Mouse (Mus musculus): ENCODE measurements around the gene Aox2.

The Aox2 gene

DNA sequence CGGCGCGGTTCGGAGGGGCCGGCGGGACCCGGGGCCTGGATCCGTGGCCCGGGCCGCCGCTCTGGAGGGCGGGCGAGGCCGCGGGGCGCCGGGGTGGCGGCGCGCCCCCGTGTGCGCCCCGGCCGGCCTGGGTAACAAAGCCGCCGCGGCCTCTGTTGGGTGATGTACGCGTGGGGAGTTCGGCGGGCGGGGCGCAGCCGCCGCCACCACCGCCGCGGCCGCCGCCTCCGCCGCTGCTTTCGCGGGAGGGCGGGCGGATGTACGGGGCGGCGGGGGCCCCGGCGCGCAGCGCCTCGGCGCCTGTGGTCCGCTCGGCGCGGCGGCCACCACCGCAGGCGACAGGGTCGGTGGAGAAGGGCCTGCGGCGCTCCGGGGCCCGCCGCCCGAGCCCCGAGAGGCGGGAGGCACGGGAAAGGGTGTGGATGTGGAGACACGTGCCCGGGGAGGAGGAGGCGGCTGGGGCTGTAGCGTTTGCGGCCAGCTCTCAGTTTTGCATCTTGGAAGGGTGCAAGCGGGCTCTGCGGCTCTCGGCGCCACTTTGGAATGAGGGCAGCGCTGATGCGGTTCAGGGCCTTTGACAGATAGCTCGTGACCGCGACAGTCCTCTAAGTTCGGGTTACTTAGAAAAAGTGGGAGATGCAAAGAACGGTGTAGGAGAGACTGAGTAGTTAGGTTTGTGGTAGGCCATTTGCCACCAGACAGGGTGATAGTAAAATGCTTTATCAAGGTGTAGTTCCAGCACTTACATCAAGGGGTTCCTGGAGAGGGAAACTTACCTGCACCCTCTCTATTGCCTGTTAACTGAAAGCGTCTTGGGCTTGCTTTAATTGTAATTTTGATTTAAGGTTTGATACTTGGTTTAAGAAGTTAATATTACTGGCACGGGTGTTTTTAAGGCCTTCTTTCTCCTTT lies 115.4 kb downstream of the Aox2 start:
- no peak for TF ChIP-seq GATA4 (IDR thresholded peaks at IDR 0.05; ENCODE audit: insufficient replicate concordance, low read length)

DNA sequence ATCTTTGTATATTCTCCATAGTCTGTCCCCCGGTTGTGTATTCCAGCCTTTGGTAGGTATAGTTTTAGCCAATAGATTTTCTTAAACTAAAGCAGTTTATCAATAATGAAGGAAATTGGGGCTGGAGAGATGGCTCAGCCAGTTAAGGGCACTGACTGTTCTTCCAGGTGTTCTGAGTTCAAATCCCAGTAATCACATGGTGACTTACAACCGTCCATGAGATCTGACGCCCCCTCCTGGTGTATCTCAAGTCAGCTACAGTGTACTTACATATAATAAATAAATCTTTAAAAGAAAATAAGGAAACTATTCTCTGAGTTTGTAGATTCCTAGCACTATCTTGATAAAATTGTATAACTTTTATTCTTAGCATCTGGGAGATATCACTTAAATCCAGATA lies 117.2 kb downstream of the Aox2 start:
- TF ChIP-seq GATA4 (IDR thresholded peaks at IDR 0.05; ENCODE audit: insufficient replicate concordance, low read length), result no peak

DNA sequence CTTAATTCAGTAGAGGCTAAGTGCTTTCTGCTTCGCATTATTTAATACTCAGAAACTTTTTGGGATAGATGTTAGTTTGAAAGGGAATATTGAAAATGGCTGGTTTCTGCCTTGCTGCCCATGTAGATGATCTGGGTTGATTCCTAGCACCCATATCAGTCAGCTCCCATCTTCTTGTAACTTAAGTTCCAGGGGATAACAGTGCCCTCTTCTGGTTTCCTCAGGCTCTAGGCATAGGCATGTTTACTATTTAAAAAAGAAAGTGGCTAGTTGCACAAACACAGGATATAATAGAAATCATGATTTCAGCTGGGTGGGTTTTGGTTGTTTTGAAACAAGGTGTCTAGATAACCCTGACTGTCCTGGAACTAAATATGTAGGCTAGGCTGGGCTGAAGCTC lies 118.1 kb downstream of the Aox2 start:
- TF ChIP-seq GATA4 (IDR thresholded peaks at IDR 0.05; ENCODE audit: insufficient replicate concordance, low read length), result no peak

DNA sequence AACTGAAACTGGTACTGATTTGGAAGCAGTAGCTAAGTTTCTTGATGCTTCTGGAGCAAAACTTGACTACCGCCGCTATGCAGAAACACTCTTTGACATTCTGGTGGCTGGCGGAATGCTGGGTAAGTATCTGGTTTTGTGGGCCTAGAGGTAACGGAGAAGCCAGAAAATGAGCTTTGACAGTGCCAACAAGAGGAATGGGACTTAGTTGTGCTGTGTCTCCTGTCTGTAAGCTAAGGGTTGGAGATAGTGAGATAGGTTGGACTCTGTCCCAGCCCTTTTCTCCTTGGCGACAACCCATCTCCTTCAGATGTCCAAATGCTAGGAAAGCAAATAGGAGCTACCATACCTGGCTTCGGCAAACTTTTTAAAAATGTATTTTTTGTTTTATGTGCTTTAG lies 119.6 kb downstream of the Aox2 start:
- TF ChIP-seq GATA4 (IDR thresholded peaks at IDR 0.05; ENCODE audit: insufficient replicate concordance, low read length), result no peak

DNA sequence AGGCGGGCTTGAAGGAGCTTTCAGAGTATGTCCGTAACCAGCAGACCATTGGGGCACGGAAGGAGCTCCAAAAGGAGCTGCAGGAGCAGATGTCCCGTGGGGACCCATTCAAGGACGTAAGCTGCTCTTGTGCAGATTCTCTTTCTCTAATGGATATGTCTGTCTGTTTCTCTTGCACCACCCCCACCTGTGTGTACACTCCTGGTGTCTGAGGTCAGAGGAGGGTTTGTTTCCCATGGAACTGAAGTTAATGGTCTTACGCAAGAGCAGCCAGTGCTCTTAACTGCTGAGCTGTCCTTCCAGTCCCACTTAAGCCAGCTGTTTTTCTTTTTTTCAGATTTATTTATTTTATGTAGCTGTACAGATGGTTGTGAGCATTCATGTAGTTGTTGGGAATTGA lies 123.3 kb downstream of the Aox2 start:
- TF ChIP-seq GATA4 (IDR thresholded peaks at IDR 0.05; ENCODE audit: insufficient replicate concordance, low read length), result no peak

DNA sequence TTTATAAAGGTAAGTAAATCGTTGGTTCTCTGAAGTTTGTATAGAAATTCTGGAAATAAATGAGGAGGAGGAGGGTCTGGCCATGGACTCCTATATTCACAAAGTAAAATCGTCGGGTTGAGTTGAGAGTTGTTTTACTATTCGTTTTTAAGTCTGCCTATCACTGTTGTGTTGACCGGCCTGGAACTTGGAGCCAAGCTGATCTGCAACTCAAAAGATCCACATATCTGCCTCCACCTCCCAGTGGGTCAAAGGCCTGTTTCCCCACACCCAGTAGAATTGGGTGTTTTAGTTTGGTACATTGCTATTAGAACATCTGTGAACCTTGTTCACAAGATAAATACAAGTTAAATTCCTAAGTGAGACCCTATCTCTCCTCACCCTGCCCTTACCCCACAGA lies 125.6 kb downstream of the Aox2 start:
- no peak for TF ChIP-seq GATA4 (IDR thresholded peaks at IDR 0.05; ENCODE audit: insufficient replicate concordance, low read length)

DNA sequence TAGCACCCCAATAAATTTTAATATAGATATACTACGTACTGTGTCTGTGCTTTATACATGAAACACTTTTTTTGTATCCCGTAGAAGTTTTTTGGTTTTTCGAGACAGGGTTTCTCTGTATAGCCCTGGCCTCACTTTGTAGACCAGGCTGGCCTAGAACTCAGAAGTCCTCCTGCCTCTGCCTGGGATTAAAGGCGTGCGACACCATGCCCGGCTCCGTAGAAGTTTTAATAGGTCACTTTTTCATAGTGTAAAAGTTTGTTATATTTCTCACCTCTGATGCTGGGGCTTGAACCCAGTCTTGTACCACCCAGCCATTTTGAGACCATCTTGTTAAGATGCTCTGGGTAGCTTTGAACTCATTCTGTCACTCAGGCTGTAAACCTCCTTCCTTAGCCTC lies 129.2 kb downstream of the Aox2 start:
- no peak for TF ChIP-seq GATA4 (IDR thresholded peaks at IDR 0.05; ENCODE audit: insufficient replicate concordance, low read length)

DNA sequence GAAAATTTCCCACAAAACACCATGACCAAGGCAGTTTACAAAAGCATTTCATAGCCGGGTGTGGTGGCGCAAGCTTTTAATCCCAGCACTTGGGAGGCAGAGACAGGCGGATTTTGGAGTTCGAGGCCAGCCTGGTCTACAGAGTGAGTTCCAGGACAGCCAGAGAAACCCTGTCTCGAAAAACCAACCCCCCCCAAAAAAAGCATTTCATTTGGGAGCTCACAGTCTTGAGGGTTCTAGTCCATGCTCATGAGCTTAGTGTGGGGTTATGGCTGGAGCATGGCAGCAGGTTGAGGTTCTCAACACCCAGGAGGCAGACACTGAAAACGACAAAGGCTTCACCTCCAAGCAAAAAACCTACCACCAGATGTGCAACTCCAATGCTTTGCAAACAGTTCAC lies 130.0 kb downstream of the Aox2 start:
- no peak for TF ChIP-seq GATA4 (IDR thresholded peaks at IDR 0.05; ENCODE audit: insufficient replicate concordance, low read length)

DNA sequence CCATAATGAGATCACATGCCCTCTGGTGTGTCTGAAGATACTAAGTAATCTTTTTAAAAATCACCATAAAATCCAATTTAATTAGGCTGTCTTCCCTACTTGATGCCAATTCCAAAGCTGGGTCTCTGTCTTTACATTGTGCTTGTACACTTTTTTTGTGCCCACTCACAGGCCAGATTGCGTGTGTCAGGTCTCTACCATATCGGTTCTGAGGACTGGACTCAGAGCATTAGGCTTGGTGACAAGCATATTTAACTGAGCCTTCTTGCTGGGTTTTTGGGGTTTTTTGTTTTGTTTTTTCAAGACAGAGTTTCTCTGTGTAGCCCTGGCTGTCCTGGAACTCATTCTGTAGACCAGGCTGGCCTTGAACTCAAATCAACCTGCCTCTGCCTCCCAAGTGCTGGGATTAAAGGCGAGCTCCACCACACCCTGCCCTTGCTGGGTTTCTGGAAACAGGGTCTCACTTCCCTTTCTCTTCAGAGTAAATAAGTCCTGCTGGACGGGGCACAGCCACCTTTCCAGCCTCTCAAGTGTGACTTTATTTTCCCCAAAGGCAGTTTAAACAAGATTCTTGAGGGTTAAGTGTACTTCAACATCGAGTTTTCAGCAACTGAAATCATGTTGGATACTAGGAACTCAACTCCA lies 131.5 kb downstream of the Aox2 start:
- no peak for TF ChIP-seq GATA4 (IDR thresholded peaks at IDR 0.05; ENCODE audit: insufficient replicate concordance, low read length)

DNA sequence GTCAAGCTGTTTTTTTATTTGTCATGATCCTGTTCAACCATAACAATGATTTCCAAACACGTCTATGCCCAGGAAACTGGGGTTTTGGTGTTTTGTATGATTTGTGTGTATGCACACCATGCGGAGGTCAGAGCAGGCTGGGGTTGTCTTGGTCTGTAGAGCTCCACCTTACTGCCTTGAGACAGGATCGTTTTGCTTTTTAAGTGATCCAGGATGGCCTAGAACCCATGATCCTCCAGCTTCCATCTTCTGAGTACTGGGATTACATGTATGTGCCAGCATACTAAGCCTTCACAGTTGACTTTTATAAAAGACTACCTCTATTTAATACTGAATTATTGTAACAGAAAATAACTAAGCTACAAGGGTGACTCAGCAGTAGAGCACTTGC lies 132.1 kb downstream of the Aox2 start:
- TF ChIP-seq GATA4 (IDR thresholded peaks at IDR 0.05; ENCODE audit: insufficient replicate concordance, low read length), result no peak

DNA sequence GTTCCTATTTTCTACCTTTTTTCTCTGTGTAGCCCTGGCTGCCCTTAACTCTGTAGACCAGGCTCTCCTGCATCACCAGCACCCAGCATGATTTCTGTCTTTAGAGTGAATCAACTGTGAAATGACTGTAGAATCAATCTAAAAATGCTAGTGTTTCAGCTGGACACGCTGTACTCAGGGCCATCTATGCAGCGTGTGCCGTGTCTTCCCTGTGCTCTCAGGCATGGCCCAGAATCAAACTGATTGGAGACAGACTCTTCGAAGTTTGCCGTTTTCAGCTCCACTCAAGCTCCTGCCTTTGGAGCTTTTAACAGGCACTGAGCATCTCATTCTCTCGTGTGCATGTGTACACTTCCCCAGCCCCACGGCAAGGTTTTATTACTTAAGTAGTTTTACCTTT lies 132.7 kb downstream of the Aox2 start:
- TF ChIP-seq GATA4 (IDR thresholded peaks at IDR 0.05; ENCODE audit: insufficient replicate concordance, low read length), result no peak

DNA sequence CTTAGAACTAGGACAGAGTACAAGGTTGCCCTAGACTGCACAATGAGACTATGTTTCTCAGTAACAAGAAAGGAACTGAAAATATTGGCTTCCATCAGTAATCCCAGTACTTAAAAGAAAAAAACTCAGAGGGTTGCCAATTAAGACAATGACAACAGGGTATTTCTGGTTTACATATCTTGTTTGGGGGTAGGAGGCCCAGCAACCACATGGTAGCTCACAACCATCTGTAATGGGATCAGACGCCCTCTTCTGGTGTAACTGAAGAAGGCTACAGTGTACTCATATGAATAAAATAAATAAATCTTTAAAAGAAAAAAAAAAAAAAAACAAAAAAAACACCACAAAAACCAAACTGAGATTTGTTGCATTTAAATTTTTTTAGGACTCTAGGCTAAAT lies 137.3 kb downstream of the Aox2 start:
- no peak for TF ChIP-seq GATA4 (IDR thresholded peaks at IDR 0.05; ENCODE audit: insufficient replicate concordance, low read length)

DNA sequence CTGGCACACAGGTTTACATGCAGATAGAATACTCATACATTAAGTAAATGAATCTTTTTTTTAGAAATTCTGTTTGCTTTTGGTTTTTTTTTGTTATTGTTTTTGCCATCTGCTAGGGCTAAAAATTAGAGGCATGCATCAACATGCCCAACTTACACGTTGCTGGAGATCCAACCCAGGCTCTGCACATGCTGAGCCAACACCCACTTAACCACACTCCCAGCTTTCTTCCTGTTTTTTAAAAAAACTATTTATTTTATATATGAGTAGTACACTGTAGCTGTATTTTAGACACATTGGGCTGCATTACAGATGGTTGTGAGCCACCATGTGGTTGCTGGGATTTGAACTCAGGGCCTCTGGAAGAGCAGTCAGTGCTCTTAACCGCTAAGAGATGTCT lies 137.9 kb downstream of the Aox2 start:
- TF ChIP-seq GATA4 (IDR thresholded peaks at IDR 0.05; ENCODE audit: insufficient replicate concordance, low read length), result no peak

DNA sequence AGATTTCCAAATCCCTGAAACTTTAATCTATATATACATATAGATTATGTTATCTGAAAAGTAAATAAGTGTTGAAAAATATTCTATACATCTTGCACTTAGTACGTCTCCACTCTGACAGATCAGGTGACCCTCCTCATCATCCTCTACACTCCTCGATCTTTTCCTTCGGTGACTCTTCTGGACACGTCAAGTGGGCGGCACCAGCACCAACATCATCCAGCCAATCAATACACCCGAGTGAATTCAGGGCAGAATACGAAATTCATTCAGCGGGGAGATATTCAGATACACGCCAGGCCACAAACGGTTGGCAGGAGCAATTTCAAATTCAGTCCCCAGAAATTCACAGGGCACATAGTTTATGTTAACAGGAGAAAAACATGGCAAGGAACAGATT lies 141.9 kb downstream of the Aox2 start:
- no peak for TF ChIP-seq GATA4 (IDR thresholded peaks at IDR 0.05; ENCODE audit: insufficient replicate concordance, low read length)

DNA sequence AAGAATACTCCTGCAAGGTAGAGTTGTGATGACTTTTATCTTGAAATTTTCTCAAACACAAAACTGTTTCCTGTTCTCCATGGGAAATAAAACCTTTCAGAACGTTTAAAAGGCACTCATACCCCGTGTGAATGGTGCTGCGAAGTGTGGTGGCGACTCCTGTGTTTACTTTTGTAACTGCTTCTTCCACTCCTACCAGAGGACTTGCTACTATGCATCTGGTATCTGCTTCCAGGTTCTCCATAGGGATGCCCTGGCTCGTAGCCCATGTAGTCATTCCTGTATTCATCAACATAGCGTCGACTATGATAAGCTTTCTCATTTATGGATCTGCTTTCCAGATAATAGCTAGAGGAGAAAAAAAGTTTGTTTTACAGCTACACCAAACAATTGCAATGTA lies 142.8 kb downstream of the Aox2 start:
- no peak for TF ChIP-seq GATA4 (IDR thresholded peaks at IDR 0.05; ENCODE audit: insufficient replicate concordance, low read length)

DNA sequence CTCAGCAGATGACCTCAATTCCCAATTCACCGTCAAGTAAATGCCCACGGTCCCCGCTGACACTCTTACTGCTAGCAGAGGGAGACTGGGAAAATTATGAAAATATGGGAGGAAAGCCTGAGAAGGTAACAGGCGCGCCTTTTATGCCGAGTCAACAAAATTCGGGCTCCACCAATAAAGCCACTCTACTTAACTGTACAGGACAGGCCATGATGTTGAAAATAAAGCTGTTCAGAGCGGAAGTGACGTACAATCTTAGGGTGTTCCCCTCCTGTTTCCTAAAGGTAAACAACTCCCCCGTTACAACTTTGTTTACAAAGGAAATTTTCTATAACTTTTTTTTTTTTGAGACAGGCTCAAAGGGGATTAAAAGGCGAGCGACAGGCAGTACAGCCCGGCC lies 144.8 kb downstream of the Aox2 start:
- no peak for TF ChIP-seq GATA4 (IDR thresholded peaks at IDR 0.05; ENCODE audit: insufficient replicate concordance, low read length)
